In the genomic region with DNA sequence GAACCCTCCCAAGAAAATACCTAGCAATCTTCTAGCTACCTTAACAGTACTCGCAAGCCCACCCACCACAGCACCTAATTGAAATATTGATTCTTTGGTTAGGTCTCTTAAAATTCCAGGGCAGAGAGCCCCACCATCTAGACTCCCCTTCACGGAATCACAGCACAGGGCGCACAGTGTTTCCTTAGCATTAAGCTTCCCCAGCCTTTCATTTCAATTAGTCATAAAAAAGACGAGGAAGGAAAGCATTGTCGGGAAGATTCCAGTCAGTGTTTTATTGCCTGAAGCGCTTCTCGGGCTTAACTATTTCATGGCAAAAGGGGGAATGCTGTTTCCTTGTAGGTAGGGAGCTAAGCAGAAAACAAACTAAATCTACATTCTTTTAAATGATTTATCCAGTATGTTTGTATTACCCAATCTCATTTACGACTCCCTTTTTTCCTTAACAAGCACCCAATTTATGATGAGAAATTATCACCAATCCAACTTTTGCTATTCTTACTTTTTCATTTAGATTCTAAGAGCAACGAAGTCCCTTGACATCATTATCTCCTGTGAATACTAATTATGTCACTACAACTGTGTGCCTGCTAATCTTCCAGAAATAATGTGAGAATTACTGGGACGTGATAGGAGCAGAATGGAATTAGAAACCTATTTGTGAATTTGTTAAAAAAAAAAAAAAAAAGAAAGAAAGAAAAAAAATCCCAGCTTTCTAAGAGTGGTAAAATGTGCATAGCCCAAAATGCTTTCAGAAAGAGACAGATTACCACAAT, we compare ENCODE assay signal across 15 mouse cellular contexts.
DNase-seq lines count a peak whose midpoint lies in the region; ATAC-seq and TF ChIP-seq lines count a peak whose summit lies in the region.
"Had no signal": no experiment of that assay in that cellular context is flagged by ENCODE, and none has a peak within 500 bp of the region (broad histone marks: within the 10 kb centered on the region; RNA-seq: fewer than 3 reads in every experiment).

No protein-coding gene starts in this region.

- no peak overlapping the region for H3K4me3 ChIP-seq in hindbrain, embryonic 15.5 days
- no peak overlapping the region for H3K4me3 ChIP-seq in hindbrain, embryonic 12.5 days
- H3K4me3 ChIP-seq in embryonic fibroblast, embryonic 13.5 days (ENCODE audit: insufficient read depth, low read length), result no peak overlapping the region
- no peak overlapping the region for H3K4me3 ChIP-seq in limb, embryonic 14.5 days (replicated peaks; ENCODE audit: low read length)
- H3K4me3 ChIP-seq: left cerebral cortex, adult 2 months; liver, embryonic 12.5 days; stomach, embryonic 15.5 days had no signal

- peak overlapping the region; percentile 25; the same call in 1 of the 2 replicates for H3K4me2 ChIP-seq in hindbrain, embryonic 15.5 days
- no peak overlapping the region for H3K4me2 ChIP-seq in hindbrain, embryonic 12.5 days (replicated peaks)
- no peak overlapping the region for H3K4me2 ChIP-seq in limb, embryonic 14.5 days (replicated peaks; ENCODE audit: low read depth, low read length, severe bottlenecking)
- H3K4me2 ChIP-seq: liver, embryonic 12.5 days; stomach, embryonic 15.5 days had no signal

- H3K9ac ChIP-seq in hindbrain, embryonic 15.5 days, result no peak overlapping the region
- H3K9ac ChIP-seq in hindbrain, embryonic 12.5 days, result no peak overlapping the region
- no peak overlapping the region for H3K9ac ChIP-seq in limb, embryonic 14.5 days (ENCODE audit: low read depth, low read length, severe bottlenecking)
- H3K9ac ChIP-seq: liver, embryonic 12.5 days; stomach, embryonic 15.5 days had no signal

- no peak; the same call in 1 of the 2 replicates for ATAC-seq in hindbrain, embryonic 15.5 days (ENCODE audit: low FRiP score, low read depth)
- ATAC-seq in hindbrain, embryonic 12.5 days (ENCODE audit: low FRiP score), result no peak
- ATAC-seq in limb, embryonic 14.5 days (ENCODE audit: low FRiP score, low read depth), result no peak
- ATAC-seq: liver, embryonic 12.5 days; lung, postnatal 0 days had no signal

- no peak overlapping the region; the same call in 1 of the 2 replicates for H3K27ac ChIP-seq in hindbrain, embryonic 15.5 days (replicated peaks)
- H3K27ac ChIP-seq in hindbrain, embryonic 12.5 days, result no peak overlapping the region
- peak overlapping the region; percentile 41 for H3K27ac ChIP-seq in embryonic fibroblast, embryonic 13.5 days (ENCODE audit: insufficient read depth, low read length)
- H3K27ac ChIP-seq in limb, embryonic 14.5 days (replicated peaks; ENCODE audit: low read depth, low read length), result no peak overlapping the region
- H3K27ac ChIP-seq: left cerebral cortex, adult 2 months; liver, embryonic 12.5 days; stomach, embryonic 15.5 days had no signal

- no peak for TF ChIP-seq CTCF in embryonic fibroblast, embryonic 13.5 days (IDR thresholded peaks at IDR 0.05; ENCODE audit: borderline replicate concordance, insufficient read depth, low read length)

- H3K9me3 ChIP-seq in hindbrain, embryonic 15.5 days, result 0 out of 2 replicates have a peak, but pooled peaks cover 3% of the 10 kb centered on the region
- no peaks in the 10 kb centered on the region for H3K9me3 ChIP-seq in hindbrain, embryonic 12.5 days (replicated peaks)
- no peaks in the 10 kb centered on the region for H3K9me3 ChIP-seq in limb, embryonic 14.5 days (ENCODE audit: control insufficient read depth, low read length)
- H3K9me3 ChIP-seq: liver, embryonic 12.5 days; stomach, embryonic 15.5 days had no signal

- TF ChIP-seq POLR2A in embryonic fibroblast, embryonic 13.5 days (IDR thresholded peaks at IDR 0.05; ENCODE audit: low read depth, low read length), result no peak
- no peak for TF ChIP-seq POLR2A in limb, embryonic 14.5 days (IDR thresholded peaks at IDR 0.05; ENCODE audit: borderline replicate concordance, extremely low read depth, insufficient read depth, insufficient read length)

- H3K4me1 ChIP-seq in hindbrain, embryonic 15.5 days (replicated peaks), result no peaks in the 10 kb centered on the region
- H3K4me1 ChIP-seq in hindbrain, embryonic 12.5 days, result no peaks in the 10 kb centered on the region
- H3K4me1 ChIP-seq in embryonic fibroblast, embryonic 13.5 days (ENCODE audit: control insufficient read depth, insufficient read depth, low read length), result no peaks in the 10 kb centered on the region
- H3K4me1 ChIP-seq in limb, embryonic 14.5 days (ENCODE audit: control insufficient read depth, insufficient read depth, low read length), result no peaks in the 10 kb centered on the region
- H3K4me1 ChIP-seq: liver, embryonic 12.5 days; stomach, embryonic 15.5 days had no signal

- DNase-seq in 3134 (ENCODE audit: extremely low read depth, insufficient read length, low spot score), result peak; percentile 20
- peak; percentile 26 for DNase-seq in limb, embryonic 14.5 days (ENCODE audit: low spot score)
- DNase-seq in spleen, adult 12 weeks (ENCODE audit: low spot score), result no peak
- no peak for DNase-seq in gastrocnemius, postnatal 14 days
- no peak for DNase-seq in layer of hippocampus, adult 9-10 months (ENCODE audit: low spot score)
- DNase-seq: cerebellum, adult 9-11 months; heart, postnatal 36 days; right cerebral cortex, postnatal 4 days had no signal

- no peaks in the 10 kb centered on the region for H3K36me3 ChIP-seq in hindbrain, embryonic 15.5 days
- H3K36me3 ChIP-seq in hindbrain, embryonic 12.5 days, result no peaks in the 10 kb centered on the region
- no peaks in the 10 kb centered on the region for H3K36me3 ChIP-seq in limb, embryonic 14.5 days (ENCODE audit: control insufficient read depth, insufficient read depth, low read length)
- H3K36me3 ChIP-seq: liver, embryonic 12.5 days; stomach, embryonic 15.5 days had no signal

- no peaks in the 10 kb centered on the region for H3K27me3 ChIP-seq in hindbrain, embryonic 15.5 days
- no peaks in the 10 kb centered on the region for H3K27me3 ChIP-seq in hindbrain, embryonic 12.5 days
- no peaks in the 10 kb centered on the region for H3K27me3 ChIP-seq in limb, embryonic 14.5 days (ENCODE audit: control insufficient read depth, insufficient read depth, low read length)
- H3K27me3 ChIP-seq: liver, embryonic 12.5 days; stomach, embryonic 15.5 days had no signal

- intact Hi-C loops in gastrocnemius, postnatal 14 days (cut with DNase I; ENCODE audit: low total_unique reads), result no loop called here

- 35% methylated on average over 10 of the region's 10 CpGs for WGBS in hindbrain, embryonic 15.5 days
- 59% methylated on average over 10 of the region's 10 CpGs for WGBS in hindbrain, embryonic 12.5 days
- WGBS in limb, embryonic 14.5 days, result 28% methylated on average over 10 of the region's 10 CpGs

Comparison
In these comparisons a context has a peak if more than half of its experiments do, and no peak if none do; other contexts are left out.
1. DNase-seq: peak in 3134 (single experiment) and limb, embryonic 14.5 days (single experiment); none in spleen, adult 12 weeks (single experiment), gastrocnemius, postnatal 14 days (single experiment) and layer of hippocampus, adult 9-10 months (single experiment).